Comparison of ENCODE assay signal across 10 mouse cellular contexts in the genomic region with DNA sequence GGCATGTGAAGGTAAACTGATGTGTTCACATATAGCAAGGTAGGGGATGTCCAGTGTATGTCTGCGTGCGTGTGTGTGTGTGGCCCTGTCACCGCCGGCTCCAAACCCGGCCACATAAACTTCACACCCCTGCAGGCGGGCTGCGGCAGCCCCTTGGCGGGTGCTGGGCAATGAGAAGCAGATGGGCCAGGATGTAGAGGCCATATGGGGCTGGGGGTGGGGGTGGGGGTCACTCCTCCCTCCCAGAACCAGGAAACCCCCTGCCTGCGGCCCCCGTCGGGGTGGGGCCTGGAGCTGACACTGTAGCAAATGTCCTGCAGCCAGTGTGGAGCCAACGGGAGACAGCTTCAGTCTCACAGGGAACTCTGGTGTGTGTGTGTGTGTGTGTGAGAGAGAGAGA. TPM values are rescaled to one million over a fixed set of nuclear protein-coding genes. Genes with fewer than 3 reads are reported as not detected.
A peak's percentile ranks its signal among the peaks of the same experiment; 100 is the strongest.
DNase-seq lines count a peak whose midpoint lies in the region; ATAC-seq and TF ChIP-seq lines count a peak whose summit lies in the region.
"Had no signal": no experiment of that assay in that cellular context is flagged by ENCODE, and none has a peak within 500 bp of the region (broad histone marks: within the 10 kb centered on the region; RNA-seq: fewer than 3 reads in every experiment).

No protein-coding gene starts in this region.

- TF ChIP-seq POLR2A in lung, adult 2 months (IDR thresholded peaks at IDR 0.05; ENCODE audit: borderline replicate concordance, extremely low read depth, low read depth, low read length): no peak

- no peaks in the 10 kb centered on the region for H3K36me3 ChIP-seq in heart, embryonic 11.5 days (ENCODE audit: control insufficient read depth, insufficient read depth, low read length)
- no peaks in the 10 kb centered on the region for H3K36me3 ChIP-seq in lung, embryonic 16.5 days (ENCODE audit: control insufficient read depth, insufficient read depth, low read length)
- no peaks in the 10 kb centered on the region for H3K36me3 ChIP-seq in forebrain, embryonic 12.5 days (replicated peaks)
- H3K36me3 ChIP-seq in limb, embryonic 15.5 days: no peaks in the 10 kb centered on the region

- 0 out of 2 replicates have a peak overlapping the region, but pooled peaks have one; percentile 2 for H3K27ac ChIP-seq in heart, embryonic 11.5 days (ENCODE audit: low read depth, low read length)
- peak overlapping the region; percentile 94 for H3K27ac ChIP-seq in lung, embryonic 16.5 days (ENCODE audit: low read length)
- 0 out of 2 replicates have a peak overlapping the region, but pooled peaks have one; percentile 25 for H3K27ac ChIP-seq in forebrain, embryonic 12.5 days
- peak overlapping the region; percentile 93 for H3K27ac ChIP-seq in limb, embryonic 15.5 days
- H3K27ac ChIP-seq: layer of hippocampus, adult 2 months had no signal

- intact Hi-C loops in heart, postnatal 25 days (cut with DNase I): loop anchor here (2.0 kb wide), 1 partner anchor 25 kb away; the partner anchor contains the start of gene Snai1

- H3K4me2 ChIP-seq in heart, embryonic 11.5 days: no peak overlapping the region
- H3K4me2 ChIP-seq in lung, embryonic 16.5 days (ENCODE audit: low read depth, low read length): no peak overlapping the region
- H3K4me2 ChIP-seq in forebrain, embryonic 12.5 days: no peak overlapping the region
- 0 out of 2 replicates have a peak overlapping the region, but pooled peaks have one; percentile 14 for H3K4me2 ChIP-seq in limb, embryonic 15.5 days

- 0 out of 2 replicates have a peak, but pooled peaks have one; percentile 12 for ATAC-seq in heart, embryonic 11.5 days (replicated peaks; ENCODE audit: insufficient number of reproducible peaks, low FRiP score, low TSS enrichment)
- peak; percentile 91 for ATAC-seq in lung, embryonic 16.5 days (ENCODE audit: low read depth)
- ATAC-seq in forebrain, embryonic 12.5 days (ENCODE audit: low FRiP score): no peak; the same call in 1 of the 2 replicates
- ATAC-seq in limb, embryonic 15.5 days (ENCODE audit: insufficient number of reproducible peaks, low FRiP score, low TSS enrichment, low read depth): peak; percentile 66
- ATAC-seq: liver, postnatal 0 days had no signal

- 0 out of 2 replicates have a peak, but pooled peaks cover 9% of the 10 kb centered on the region for H3K27me3 ChIP-seq in heart, embryonic 11.5 days (ENCODE audit: control insufficient read depth, insufficient read depth, low read length)
- H3K27me3 ChIP-seq in lung, embryonic 16.5 days (ENCODE audit: control insufficient read depth, insufficient read depth, low read depth, low read length): no peaks in the 10 kb centered on the region
- H3K27me3 ChIP-seq in forebrain, embryonic 12.5 days: peaks cover 19% of the 10 kb centered on the region
- no peaks in the 10 kb centered on the region for H3K27me3 ChIP-seq in limb, embryonic 15.5 days

- WGBS in heart, embryonic 11.5 days (ENCODE audit: insufficient replicate concordance): 8% methylated on average over 4 of the region's 12 CpGs
- WGBS in lung, embryonic 16.5 days: 24% methylated on average over 12 of the region's 12 CpGs
- WGBS in lung, adult 2 months: 65% methylated on average over 12 of the region's 12 CpGs
- 58% methylated on average over 12 of the region's 12 CpGs for WGBS in forebrain, embryonic 12.5 days
- 7% methylated on average over 12 of the region's 12 CpGs for WGBS in limb, embryonic 15.5 days

- no peak for DNase-seq in heart, postnatal 25 days (ENCODE audit: low spot score)
- DNase-seq in lung, adult 2 months: no peak
- no peak for DNase-seq in urinary bladder, adult 2 months (ENCODE audit: low spot score)
- no peak for DNase-seq in thymus, postnatal 25 days
- DNase-seq: liver, postnatal 0 days had no signal

- TF ChIP-seq CTCF in lung, adult 2 months (IDR thresholded peaks at IDR 0.05; ENCODE audit: insufficient read depth, low read length): no peak

- H3K4me3 ChIP-seq in heart, embryonic 11.5 days (ENCODE audit: low read depth, low read length): no peak overlapping the region
- H3K4me3 ChIP-seq in lung, embryonic 16.5 days (ENCODE audit: low read length): no peak overlapping the region
- no peak overlapping the region for H3K4me3 ChIP-seq in lung, adult 2 months (replicated peaks; ENCODE audit: extremely low read depth, low read depth, low read length)
- H3K4me3 ChIP-seq in forebrain, embryonic 12.5 days (replicated peaks): no peak overlapping the region
- H3K4me3 ChIP-seq in limb, embryonic 15.5 days: no peak overlapping the region
- H3K4me3 ChIP-seq: layer of hippocampus, adult 2 months had no signal

- no peak overlapping the region for H3K9ac ChIP-seq in heart, embryonic 11.5 days (ENCODE audit: low read depth, low read length)
- H3K9ac ChIP-seq in lung, embryonic 16.5 days (ENCODE audit: low read length): peak overlapping the region; percentile 36; the same call in 1 of the 2 replicates
- no peak overlapping the region for H3K9ac ChIP-seq in forebrain, embryonic 12.5 days
- no peak overlapping the region for H3K9ac ChIP-seq in limb, embryonic 15.5 days
- H3K9ac ChIP-seq: liver, postnatal 0 days had no signal

- H3K4me1 ChIP-seq in heart, embryonic 11.5 days (ENCODE audit: control insufficient read depth, insufficient read depth, low read length): peaks cover 37% of the 10 kb centered on the region
- H3K4me1 ChIP-seq in lung, embryonic 16.5 days (replicated peaks; ENCODE audit: control insufficient read depth, insufficient read depth, low read length): peaks cover 50% of the 10 kb centered on the region
- no peaks in the 10 kb centered on the region for H3K4me1 ChIP-seq in lung, adult 2 months (ENCODE audit: control insufficient read depth, insufficient read depth, low read length)
- H3K4me1 ChIP-seq in forebrain, embryonic 12.5 days: peaks cover 38% of the 10 kb centered on the region
- H3K4me1 ChIP-seq in limb, embryonic 15.5 days: peaks cover 73% of the 10 kb centered on the region

- H3K9me3 ChIP-seq in heart, embryonic 11.5 days (replicated peaks; ENCODE audit: control insufficient read depth, low read length): no peaks in the 10 kb centered on the region
- H3K9me3 ChIP-seq in lung, embryonic 16.5 days (ENCODE audit: control insufficient read depth, low read length): no peaks in the 10 kb centered on the region
- no peaks in the 10 kb centered on the region for H3K9me3 ChIP-seq in forebrain, embryonic 12.5 days
- H3K9me3 ChIP-seq in limb, embryonic 15.5 days: no peaks in the 10 kb centered on the region

RNA-seq across cellular contexts. Expression of gene Snai1, which starts 25.7 kb away (rescaled TPM):
- 21.1 and 23.1 TPM in 2 replicates for polyA plus RNA-seq in heart, embryonic 11.5 days (2014; fragmentation: Nextera tagmentation; extraction: Ambion mirVana)
- 1 to 10 TPM; 2.0 to 2.8 TPM for total RNA-seq in heart, postnatal 25 days (2021)
- polyA plus RNA-seq in lung, embryonic 16.5 days (2015; fragmentation: Nextera tagmentation; extraction: Ambion mirVana): 120 and 130 TPM in 2 replicates
- 70.8 and 85.0 TPM in 2 replicates for polyA plus RNA-seq in lung, adult 2 months (2012; rRNA removed)
- 11.8 and 14.6 TPM in 2 replicates for polyA plus RNA-seq in forebrain, embryonic 12.5 days (2016; fragmentation: Nextera tagmentation; extraction: Ambion mirVana)
- polyA plus RNA-seq in limb, embryonic 15.5 days (2015; fragmentation: Nextera tagmentation; extraction: Ambion mirVana): 52.6 and 61.2 TPM in 2 replicates
- 21.3 and 31.0 TPM in 2 replicates for polyA plus RNA-seq in urinary bladder, adult 2 months (2012; rRNA removed)

Comparison
In these comparisons a context has a peak if more than half of its experiments do, and no peak if none do; other contexts are left out.
1. H3K27ac ChIP-seq: peak in every context shown above with its lines; median percentile 94 in lung, embryonic 16.5 days; 93 in limb, embryonic 15.5 days; 25 in forebrain, embryonic 12.5 days; 2 in heart, embryonic 11.5 days.